Mouse (Mus musculus): ENCODE measurements around the gene Tesc. TPM values are rescaled to one million over a fixed set of nuclear protein-coding genes. Genes with fewer than 3 reads are reported as not detected.

Tesc gene
- 10.0 and 19.0 TPM in 2 replicates for polyA plus RNA-seq (2016; fragmentation: Nextera tagmentation; extraction: Ambion mirVana)

GRCm38 (mm10) chr5:118027698-118028190, at the start of gene Tesc:
Tesc (plus strand) TSS chr5:118027743.
- H3K4me3 ChIP-seq: peak within 1 kb of the TSS; percentile 79
- H3K27ac ChIP-seq: peak within 1 kb of the TSS; percentile 79
- H3K27me3 ChIP-seq (ENCODE audit: insufficient read depth, poor library complexity, severe bottlenecking): peaks cover 64% of the 10 kb centered on the region
- peaks cover 62% of the 10 kb centered on the region for H3K4me1 ChIP-seq
- no peak for DNase-seq (ENCODE audit: low spot score)
- H3K36me3 ChIP-seq: no peaks in the 10 kb centered on the region
- WGBS: under 1% methylated on average over 62 of the region's 63 CpGs
- H3K9me3 ChIP-seq: no peaks in the 10 kb centered on the region

GRCm38 (mm10) chr5:117978159-117978697, 49.3 kb upstream of the Tesc start:
- Histone ChIP-seq H3K4me3 (peak overlapping the region; percentile 85), H3K27me3 (ENCODE audit: insufficient read depth, poor library complexity, severe bottlenecking) (no peaks in the 10 kb centered on the region), H3K27ac (0 out of 2 replicates have a peak overlapping the region, but pooled peaks have one; percentile 97), H3K36me3 (peaks cover 44% of the 10 kb centered on the region), H3K9me3 (no peaks in the 10 kb centered on the region), H3K4me1 (peaks cover 33% of the 10 kb centered on the region)
- 68% methylated on average over 17 of the region's 17 CpGs for WGBS
- no peak for DNase-seq (ENCODE audit: low spot score)

GRCm38 (mm10) chr5:117979082-117979481, 48.5 kb upstream of the Tesc start:
- Histone ChIP-seq H3K4me1 (peaks cover 33% of the 10 kb centered on the region), H3K27ac (no peak overlapping the region; the same call in 1 of the 2 replicates), H3K36me3 (peaks cover 52% of the 10 kb centered on the region), H3K27me3 (ENCODE audit: insufficient read depth, poor library complexity, severe bottlenecking) (no peaks in the 10 kb centered on the region), H3K4me3 (no peak overlapping the region), H3K9me3 (no peaks in the 10 kb centered on the region)
- DNase-seq (ENCODE audit: low spot score): no peak
- 88% methylated on average over 5 of the region's 5 CpGs for WGBS

- Histone ChIP-seq H3K4me3 (no peak overlapping the region), H3K36me3 (peaks cover 70% of the 10 kb centered on the region), H3K4me1 (peaks cover 42% of the 10 kb centered on the region), H3K27me3 (ENCODE audit: insufficient read depth, poor library complexity, severe bottlenecking) (no peaks in the 10 kb centered on the region), H3K9me3 (no peaks in the 10 kb centered on the region), H3K27ac (no peak overlapping the region)
- 86% methylated on average over 8 of the region's 8 CpGs for WGBS
- no peak for DNase-seq (ENCODE audit: low spot score)
Observed at GRCm38 (mm10) chr5:117980921-117981320, 46.6 kb upstream of the Tesc start.

GRCm38 (mm10) chr5:117981943-117982342, 45.6 kb upstream of the Tesc start:
- peaks cover 36% of the 10 kb centered on the region for H3K4me1 ChIP-seq
- no peak overlapping the region for H3K27ac ChIP-seq
- 84% methylated on average over 5 of the region's 5 CpGs for WGBS
- H3K9me3 ChIP-seq: no peaks in the 10 kb centered on the region
- no peaks in the 10 kb centered on the region for H3K27me3 ChIP-seq (ENCODE audit: insufficient read depth, poor library complexity, severe bottlenecking)
- no peak for DNase-seq (ENCODE audit: low spot score)
- H3K4me3 ChIP-seq: no peak overlapping the region
- H3K36me3 ChIP-seq: peaks cover 80% of the 10 kb centered on the region

GRCm38 (mm10) chr5:117986327-117986726, 41.2 kb upstream of the Tesc start:
- no peak for DNase-seq (ENCODE audit: low spot score)
- peaks cover 99% of the 10 kb centered on the region for H3K36me3 ChIP-seq
- no peaks in the 10 kb centered on the region for H3K27me3 ChIP-seq (ENCODE audit: insufficient read depth, poor library complexity, severe bottlenecking)
- no peaks in the 10 kb centered on the region for H3K9me3 ChIP-seq
- H3K4me3 ChIP-seq: no peak overlapping the region
- no peak overlapping the region for H3K27ac ChIP-seq
- 70% methylated on average over 4 of the region's 4 CpGs for whole genome bisulfite sequencing
- H3K4me1 ChIP-seq: peaks cover 10% of the 10 kb centered on the region

GRCm38 (mm10) chr5:117987891-117988290, 39.7 kb upstream of the Tesc start:
- WGBS: 89% methylated on average over 3 of the region's 3 CpGs
- Histone ChIP-seq H3K4me3 (no peak overlapping the region), H3K27ac (no peak overlapping the region), H3K36me3 (peaks cover 99% of the 10 kb centered on the region), H3K9me3 (no peaks in the 10 kb centered on the region), H3K27me3 (ENCODE audit: insufficient read depth, poor library complexity, severe bottlenecking) (no peaks in the 10 kb centered on the region), H3K4me1 (peaks cover 9% of the 10 kb centered on the region)
- DNase-seq (ENCODE audit: low spot score): no peak

- Histone ChIP-seq H3K4me1 (peaks cover 9% of the 10 kb centered on the region), H3K27me3 (ENCODE audit: insufficient read depth, poor library complexity, severe bottlenecking) (no peaks in the 10 kb centered on the region), H3K27ac (no peak overlapping the region), H3K36me3 (peaks cover 98% of the 10 kb centered on the region), H3K9me3 (no peaks in the 10 kb centered on the region), H3K4me3 (no peak overlapping the region)
- no peak for DNase-seq (ENCODE audit: low spot score)
- WGBS: 94% methylated on average over 9 of the region's 9 CpGs
Observed at GRCm38 (mm10) chr5:117988367-117988766, 39.2 kb upstream of the Tesc start.

- no peaks in the 10 kb centered on the region for H3K9me3 ChIP-seq
- DNase-seq (ENCODE audit: low spot score): no peak
- peaks cover 98% of the 10 kb centered on the region for H3K36me3 ChIP-seq
- H3K4me1 ChIP-seq: peaks cover 9% of the 10 kb centered on the region
- 90% methylated on average over 6 of the region's 6 CpGs for WGBS
- no peak overlapping the region for H3K27ac ChIP-seq
- no peaks in the 10 kb centered on the region for H3K27me3 ChIP-seq (ENCODE audit: insufficient read depth, poor library complexity, severe bottlenecking)
- H3K4me3 ChIP-seq: no peak overlapping the region
Observed at GRCm38 (mm10) chr5:117989773-117990172, 37.8 kb upstream of the Tesc start.

GRCm38 (mm10) chr5:117990957-117991356, 36.6 kb upstream of the Tesc start:
- 92% methylated on average over 3 of the region's 3 CpGs for WGBS

GRCm38 (mm10) chr5:117993550-117993949, 34.0 kb upstream of the Tesc start:
- Histone ChIP-seq H3K27ac (no peak overlapping the region), H3K4me1 (peaks cover 18% of the 10 kb centered on the region), H3K27me3 (ENCODE audit: insufficient read depth, poor library complexity, severe bottlenecking) (no peaks in the 10 kb centered on the region), H3K36me3 (peaks cover 97% of the 10 kb centered on the region), H3K4me3 (no peak overlapping the region), H3K9me3 (no peaks in the 10 kb centered on the region)
- DNase-seq (ENCODE audit: low spot score): no peak
- WGBS: 90% methylated on average over 6 of the region's 6 CpGs

More at GRCm38 (mm10) chr5:117990957-117991356, 36.6 kb upstream of the Tesc start:
- H3K4me3 ChIP-seq: no peak overlapping the region
- H3K27me3 ChIP-seq (ENCODE audit: insufficient read depth, poor library complexity, severe bottlenecking): no peaks in the 10 kb centered on the region
- peaks cover 98% of the 10 kb centered on the region for H3K36me3 ChIP-seq
- no peak for DNase-seq (ENCODE audit: low spot score)
- no peaks in the 10 kb centered on the region for H3K4me1 ChIP-seq
- H3K9me3 ChIP-seq: no peaks in the 10 kb centered on the region
- H3K27ac ChIP-seq: no peak overlapping the region

- no peak for DNase-seq (ENCODE audit: low spot score)
- H3K4me3 ChIP-seq: no peak overlapping the region
- H3K9me3 ChIP-seq: no peaks in the 10 kb centered on the region
- H3K4me1 ChIP-seq: peaks cover 24% of the 10 kb centered on the region
- 92% methylated on average over 8 of the region's 8 CpGs for WGBS
- H3K27me3 ChIP-seq (ENCODE audit: insufficient read depth, poor library complexity, severe bottlenecking): no peaks in the 10 kb centered on the region
- peaks cover 95% of the 10 kb centered on the region for H3K36me3 ChIP-seq
- H3K27ac ChIP-seq: no peak overlapping the region
Observed at GRCm38 (mm10) chr5:117995372-117995901, 32.1 kb upstream of the Tesc start.

- H3K4me3 ChIP-seq: no peak overlapping the region
- H3K27ac ChIP-seq: no peak overlapping the region
- no peaks in the 10 kb centered on the region for H3K9me3 ChIP-seq
- H3K27me3 ChIP-seq (ENCODE audit: insufficient read depth, poor library complexity, severe bottlenecking): no peaks in the 10 kb centered on the region
- H3K36me3 ChIP-seq: peaks cover 95% of the 10 kb centered on the region
- 87% methylated on average over 6 of the region's 6 CpGs for WGBS
- peaks cover 24% of the 10 kb centered on the region for H3K4me1 ChIP-seq
- no peak for DNase-seq (ENCODE audit: low spot score)
Observed at GRCm38 (mm10) chr5:117995911-117996310, 31.6 kb upstream of the Tesc start.

All from heart, embryonic 10.5 days (tissue).